Mouse (Mus musculus): Measurements from ENCODE around the gene Pigq.

Gene Pigq

GRCm38 (mm10) chr17:25880913-25881641, 63.7 kb downstream of the Pigq start:
- no peak for DNase-seq

GRCm38 (mm10) chr17:25880196-25880910, 64.4 kb downstream of the Pigq start, which contains the start of gene Wfikkn1:
Gene Wfikkn1, minus strand, starts transcription at chr17:25880858.
- DNase-seq, result peak; percentile 55

- no peak for DNase-seq
Measured at GRCm38 (mm10) chr17:25879750-25880149, 65.0 kb downstream of the Pigq start.

- peak; percentile 39 for DNase-seq
Measured at GRCm38 (mm10) chr17:25879261-25879660, 65.5 kb downstream of the Pigq start.

GRCm38 (mm10) chr17:25878611-25879180, 66.0 kb downstream of the Pigq start:
- DNase-seq, result no peak

GRCm38 (mm10) chr17:25877741-25878610, 66.8 kb downstream of the Pigq start:
- DNase-seq, result no peak

GRCm38 (mm10) chr17:25877025-25877424, 67.7 kb downstream of the Pigq start:
- no peak for DNase-seq

Data from liver (tissue).